Mouse (Mus musculus): ENCODE measurements around the gene Myh2. TPM values are rescaled to one million over a fixed set of nuclear protein-coding genes. Genes with fewer than 3 reads are reported as not detected.

Gene Myh2
- polyA plus RNA-seq, 1 experiment from 2014 or later: 0.04 TPM

DNA sequence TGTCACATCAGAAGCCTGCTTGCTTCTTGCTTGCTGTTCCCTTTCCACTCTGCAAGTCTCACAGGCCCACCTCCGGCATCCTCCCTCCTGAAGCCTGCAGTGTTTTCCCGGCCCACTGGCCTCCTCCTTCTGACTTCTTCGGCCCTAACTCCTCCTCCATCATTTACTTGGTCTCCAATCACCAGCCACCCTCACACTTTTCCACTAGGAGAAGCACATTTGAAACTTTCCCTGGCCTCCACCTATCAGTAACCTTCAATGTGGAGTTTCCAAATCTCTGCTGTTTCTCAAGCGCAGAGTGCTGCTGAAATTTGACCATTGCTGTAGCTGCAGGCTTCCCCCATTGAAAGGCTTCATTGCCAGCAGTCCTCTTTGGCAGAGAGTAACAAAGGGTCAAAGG, 28.8 kb upstream of the Myh2 start:
- no peak overlapping the region for H3K4me2 ChIP-seq (ENCODE audit: low read depth)
- no peaks in the 10 kb centered on the region for H3K27me3 ChIP-seq (ENCODE audit: control insufficient read depth, insufficient read depth, low read length)
- DNase-seq (ENCODE audit: low spot score): no peak
- H3K36me3 ChIP-seq (ENCODE audit: control insufficient read depth, insufficient read depth, low read length): no peaks in the 10 kb centered on the region
- H3K27ac ChIP-seq (ENCODE audit: low read depth, low read length): no peak overlapping the region
- H3K9me3 ChIP-seq (ENCODE audit: control insufficient read depth, low read length): no peaks in the 10 kb centered on the region
- no peak for ATAC-seq (ENCODE audit: insufficient read depth, low FRiP score, low TSS enrichment)
- no peak overlapping the region for H3K9ac ChIP-seq (ENCODE audit: low read length)
- no peak overlapping the region for H3K4me3 ChIP-seq (ENCODE audit: low read depth, low read length)
- no peaks in the 10 kb centered on the region for H3K4me1 ChIP-seq (ENCODE audit: control insufficient read depth, insufficient read depth, low read length)
- 69% methylated on average over 4 of the region's 4 CpGs for WGBS

DNA sequence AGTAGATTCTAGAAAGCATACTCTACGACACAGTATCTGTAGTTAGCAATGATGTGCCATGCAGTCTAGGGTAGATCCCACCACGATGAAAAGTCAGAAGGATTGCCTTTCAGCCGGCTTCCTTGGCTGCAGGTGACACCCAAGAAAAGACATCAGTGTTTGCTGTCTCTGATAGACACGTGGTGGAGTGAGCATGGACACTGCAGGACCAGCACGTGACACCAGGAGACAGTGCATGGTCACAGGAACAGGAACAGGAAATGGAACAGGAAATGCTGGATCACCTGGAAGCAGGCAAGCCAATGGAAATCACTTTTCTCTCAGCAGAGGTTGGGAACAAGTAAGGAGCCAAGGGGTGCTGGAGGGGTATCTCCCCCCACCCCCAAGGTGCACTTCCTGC, 27.8 kb upstream of the Myh2 start:
- no peaks in the 10 kb centered on the region for H3K4me1 ChIP-seq (ENCODE audit: control insufficient read depth, insufficient read depth, low read length)
- H3K36me3 ChIP-seq (ENCODE audit: control insufficient read depth, insufficient read depth, low read length): no peaks in the 10 kb centered on the region
- no peak overlapping the region for H3K27ac ChIP-seq (ENCODE audit: low read depth, low read length)
- H3K9ac ChIP-seq (ENCODE audit: low read length): no peak overlapping the region
- no peak overlapping the region for H3K4me2 ChIP-seq (ENCODE audit: low read depth)
- H3K9me3 ChIP-seq (ENCODE audit: control insufficient read depth, low read length): no peaks in the 10 kb centered on the region
- ATAC-seq (ENCODE audit: insufficient read depth, low FRiP score, low TSS enrichment) (no peak), DNase-seq (ENCODE audit: low spot score) (no peak)
- WGBS: 85% methylated on average over 5 of the region's 5 CpGs
- H3K27me3 ChIP-seq (ENCODE audit: control insufficient read depth, insufficient read depth, low read length): no peaks in the 10 kb centered on the region
- H3K4me3 ChIP-seq (ENCODE audit: low read depth, low read length): no peak overlapping the region

DNA sequence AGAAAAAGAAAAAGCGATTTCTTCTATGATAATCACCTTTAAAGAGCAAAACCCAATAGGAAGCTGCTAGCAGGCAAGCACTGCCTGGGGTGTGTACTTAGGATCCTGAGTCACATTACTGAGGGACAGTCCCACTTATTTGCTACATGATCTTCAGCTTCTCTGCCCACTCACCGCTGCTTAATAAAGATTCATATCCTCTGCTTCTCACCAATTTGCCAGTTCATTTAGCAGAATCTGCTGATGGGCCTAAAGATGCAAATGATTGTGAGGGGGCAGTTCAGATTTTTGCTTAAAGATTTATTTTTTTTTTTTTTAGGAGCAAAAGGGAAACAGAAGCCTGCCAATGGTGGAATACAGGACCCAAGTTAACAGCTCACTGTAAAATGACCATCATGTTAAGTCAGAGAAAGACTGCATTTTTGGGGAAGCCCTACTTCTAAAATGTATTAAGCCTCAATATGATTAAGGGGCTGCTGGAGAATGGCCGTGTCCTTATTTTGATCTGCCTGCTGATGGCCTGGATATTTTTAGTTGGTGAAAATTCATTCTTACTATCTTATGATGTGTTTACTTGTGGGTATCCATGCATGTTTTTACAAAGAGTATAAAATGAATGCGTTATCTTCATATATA, 26.8 kb upstream of the Myh2 start:
- H3K9ac ChIP-seq (ENCODE audit: low read length): no peak overlapping the region
- H3K27me3 ChIP-seq (ENCODE audit: control insufficient read depth, insufficient read depth, low read length): no peaks in the 10 kb centered on the region
- H3K4me3 ChIP-seq (ENCODE audit: low read depth, low read length): no peak overlapping the region
- H3K4me2 ChIP-seq (ENCODE audit: low read depth): no peak overlapping the region
- no peaks in the 10 kb centered on the region for H3K36me3 ChIP-seq (ENCODE audit: control insufficient read depth, insufficient read depth, low read length)
- no peak overlapping the region for H3K27ac ChIP-seq (ENCODE audit: low read depth, low read length)
- ATAC-seq (ENCODE audit: insufficient read depth, low FRiP score, low TSS enrichment) (no peak), DNase-seq (ENCODE audit: low spot score) (no peak)
- H3K4me1 ChIP-seq (ENCODE audit: control insufficient read depth, insufficient read depth, low read length): no peaks in the 10 kb centered on the region
- H3K9me3 ChIP-seq (ENCODE audit: control insufficient read depth, low read length): no peaks in the 10 kb centered on the region
- WGBS: 89% methylated on average over 4 of the region's 4 CpGs

DNA sequence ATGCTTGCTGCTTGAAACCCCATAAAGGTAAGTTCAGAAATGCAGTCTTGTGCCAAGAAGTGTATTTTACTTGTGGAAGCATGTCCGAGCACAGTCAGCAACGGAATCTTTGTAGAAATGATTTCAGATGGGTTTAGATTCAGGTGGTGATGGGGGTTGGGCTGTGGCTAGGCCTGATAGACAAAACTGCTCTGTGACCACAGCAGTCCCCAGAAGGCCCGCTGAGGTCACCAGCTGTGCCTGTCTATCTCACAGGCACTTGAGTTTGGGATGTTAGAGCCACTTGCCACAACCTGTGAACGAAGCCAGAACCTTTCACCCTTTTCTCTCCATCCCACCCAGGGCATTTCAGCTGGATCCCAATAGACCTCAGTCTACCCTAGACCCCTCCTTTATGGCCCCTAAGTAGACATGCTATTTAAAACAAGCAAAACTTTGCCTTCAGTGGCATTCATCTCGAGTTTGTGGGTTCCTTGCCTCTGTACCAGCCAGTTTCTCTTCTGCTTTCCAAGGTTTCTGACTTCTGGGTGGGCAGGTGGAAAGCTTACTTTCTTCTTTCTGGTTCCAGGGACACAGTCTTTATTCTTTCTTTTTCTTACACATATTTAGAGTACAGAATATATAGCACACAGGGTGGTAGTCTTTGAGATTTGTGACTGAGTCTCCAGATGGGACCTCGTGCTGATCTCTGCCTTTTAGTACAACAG, 26.1 kb upstream of the Myh2 start:
- no peak for DNase-seq (ENCODE audit: low spot score)
- ATAC-seq (ENCODE audit: insufficient read depth, low FRiP score, low TSS enrichment): no peak
- no peak overlapping the region for H3K4me3 ChIP-seq (ENCODE audit: low read depth, low read length)
- H3K27ac ChIP-seq (ENCODE audit: low read depth, low read length): no peak overlapping the region
- no peak overlapping the region for H3K9ac ChIP-seq (ENCODE audit: low read length)
- no peaks in the 10 kb centered on the region for H3K36me3 ChIP-seq (ENCODE audit: control insufficient read depth, insufficient read depth, low read length)
- no peaks in the 10 kb centered on the region for H3K4me1 ChIP-seq (ENCODE audit: control insufficient read depth, insufficient read depth, low read length)
- 72% methylated on average over 6 of the region's 6 CpGs for WGBS
- H3K27me3 ChIP-seq (ENCODE audit: control insufficient read depth, insufficient read depth, low read length): no peaks in the 10 kb centered on the region
- H3K4me2 ChIP-seq (ENCODE audit: low read depth): no peak overlapping the region
- H3K9me3 ChIP-seq (ENCODE audit: control insufficient read depth, low read length): no peaks in the 10 kb centered on the region

DNA sequence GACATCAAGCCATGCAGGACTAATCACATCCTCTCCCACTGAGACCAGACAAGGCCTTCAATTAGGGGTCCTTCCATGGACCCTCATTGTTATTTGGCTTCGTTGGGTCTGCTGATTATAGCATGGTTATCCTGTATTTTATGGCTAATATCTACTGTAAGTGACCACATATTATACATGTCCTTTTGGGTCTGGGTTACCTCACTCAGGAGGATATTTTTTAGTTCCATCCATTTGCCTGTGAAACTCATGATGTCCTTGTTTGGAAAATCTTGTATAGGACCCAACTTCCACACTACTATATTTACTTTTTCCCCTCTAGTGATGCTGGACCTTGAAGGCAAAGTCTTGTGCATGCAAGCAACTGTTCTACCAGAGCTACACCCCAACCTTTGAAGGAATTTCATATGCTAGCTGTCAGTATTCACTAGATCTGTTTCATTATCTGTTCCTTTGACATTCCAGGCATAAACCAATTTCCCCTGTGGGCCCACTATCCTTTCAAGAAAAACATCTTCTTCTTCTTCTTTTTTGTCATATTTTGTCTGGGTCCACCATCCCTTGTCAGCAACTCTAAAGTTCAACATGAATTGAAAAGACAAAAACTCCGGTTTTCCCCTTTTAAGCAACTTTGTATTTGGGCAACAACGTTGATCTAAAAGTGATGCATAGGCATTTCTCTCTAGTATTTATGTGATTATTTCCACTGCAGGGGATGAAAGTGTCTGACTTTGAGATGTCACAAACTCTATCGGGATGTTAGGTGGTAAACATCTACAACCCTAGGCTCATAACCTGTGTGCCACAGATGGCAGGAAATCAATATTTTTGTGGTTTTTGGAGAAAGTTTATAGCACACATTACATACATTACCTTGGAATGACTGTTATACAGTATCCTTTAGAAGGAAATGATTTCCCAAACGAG, 25.1 kb upstream of the Myh2 start:
- no peak overlapping the region for H3K27ac ChIP-seq (ENCODE audit: low read depth, low read length)
- ATAC-seq (ENCODE audit: insufficient read depth, low FRiP score, low TSS enrichment): no peak
- H3K4me2 ChIP-seq (ENCODE audit: low read depth): no peak overlapping the region
- DNase-seq (ENCODE audit: low spot score): no peak
- no peaks in the 10 kb centered on the region for H3K36me3 ChIP-seq (ENCODE audit: control insufficient read depth, insufficient read depth, low read length)
- no peaks in the 10 kb centered on the region for H3K9me3 ChIP-seq (ENCODE audit: control insufficient read depth, low read length)
- H3K4me3 ChIP-seq (ENCODE audit: low read depth, low read length): no peak overlapping the region
- 90% methylated on average over 5 of the region's 5 CpGs for WGBS
- H3K4me1 ChIP-seq (ENCODE audit: control insufficient read depth, insufficient read depth, low read length): no peaks in the 10 kb centered on the region
- H3K27me3 ChIP-seq (ENCODE audit: control insufficient read depth, insufficient read depth, low read length): no peaks in the 10 kb centered on the region
- H3K9ac ChIP-seq (ENCODE audit: low read length): no peak overlapping the region

- H3K36me3 ChIP-seq (ENCODE audit: control insufficient read depth, insufficient read depth, low read length): no peaks in the 10 kb centered on the region
- no peak overlapping the region for H3K4me3 ChIP-seq (ENCODE audit: low read depth, low read length)
- 89% methylated on average over 4 of the region's 4 CpGs for WGBS
- no peaks in the 10 kb centered on the region for H3K4me1 ChIP-seq (ENCODE audit: control insufficient read depth, insufficient read depth, low read length)
- ATAC-seq (ENCODE audit: insufficient read depth, low FRiP score, low TSS enrichment) (no peak), DNase-seq (ENCODE audit: low spot score) (no peak)
- no peaks in the 10 kb centered on the region for H3K27me3 ChIP-seq (ENCODE audit: control insufficient read depth, insufficient read depth, low read length)
- no peak overlapping the region for H3K9ac ChIP-seq (ENCODE audit: low read length)
- H3K4me2 ChIP-seq (ENCODE audit: low read depth): no peak overlapping the region
- H3K27ac ChIP-seq (ENCODE audit: low read depth, low read length): no peak overlapping the region
- H3K9me3 ChIP-seq (ENCODE audit: control insufficient read depth, low read length): no peaks in the 10 kb centered on the region
These were observed 24.2 kb upstream of the Myh2 start for GRCm38 (mm10) chr11:67146409-67147282.

GRCm38 (mm10) chr11:67147283-67147921, 23.4 kb upstream of the Myh2 start:
- ATAC-seq (ENCODE audit: insufficient read depth, low FRiP score, low TSS enrichment): no peak
- no peak overlapping the region for H3K9ac ChIP-seq (ENCODE audit: low read length)
- 92% methylated on average over 12 of the region's 12 CpGs for WGBS

More at GRCm38 (mm10) chr11:67147283-67147921, 23.4 kb upstream of the Myh2 start:
- Histone ChIP-seq H3K9me3 (ENCODE audit: control insufficient read depth, low read length) (no peaks in the 10 kb centered on the region), H3K4me3 (ENCODE audit: low read depth, low read length) (no peak overlapping the region), H3K36me3 (ENCODE audit: control insufficient read depth, insufficient read depth, low read length) (no peaks in the 10 kb centered on the region), H3K27me3 (ENCODE audit: control insufficient read depth, insufficient read depth, low read length) (no peaks in the 10 kb centered on the region), H3K4me1 (ENCODE audit: control insufficient read depth, insufficient read depth, low read length) (no peaks in the 10 kb centered on the region), H3K4me2 (ENCODE audit: low read depth) (no peak overlapping the region), H3K27ac (ENCODE audit: low read depth, low read length) (no peak overlapping the region)
- DNase-seq (ENCODE audit: low spot score): no peak

Data from neural tube, embryonic 11.5 days (tissue).